Mouse (Mus musculus): ENCODE measurements at regions not wholly inside any gene's neighbourhood (a gene's known extent, or its start where the extent isn't known, plus 50 kb on each side); places are given as distances from the start of the nearest gene placed in this dataset.

- ATAC-seq (no peak), DNase-seq (ENCODE audit: low spot score) (peak; percentile 5)
- Histone ChIP-seq H3K4me2 (replicated peaks; ENCODE audit: low read depth, low read length) (no peak overlapping the region), H3K27ac (ENCODE audit: low read length) (no peak overlapping the region), H3K27me3 (replicated peaks; ENCODE audit: insufficient read depth, low read length) (no peaks in the 10 kb centered on the region), H3K4me3 (ENCODE audit: low read depth, low read length) (no peak overlapping the region), H3K4me1 (ENCODE audit: insufficient read depth, low read depth, low read length) (no peaks in the 10 kb centered on the region), H3K9me3 (ENCODE audit: low read length) (no peaks in the 10 kb centered on the region), H3K9ac (replicated peaks; ENCODE audit: low read depth) (no peak overlapping the region), H3K36me3 (ENCODE audit: insufficient read depth, low read length) (no peaks in the 10 kb centered on the region)
- TF ChIP-seq EP300 (IDR thresholded peaks at IDR 0.05) (no peak), CTCF (IDR thresholded peaks at IDR 0.05) (no peak)
- 61% methylated on average over 3 of the region's 3 CpGs for WGBS
These were observed 271.2 kb upstream of the Flrt2 start for GRCm38 (mm10) chr12:95420861-95421260.

- Histone ChIP-seq H3K4me1 (ENCODE audit: insufficient read depth, low read depth, low read length) (no peaks in the 10 kb centered on the region), H3K27ac (ENCODE audit: low read length) (no peak overlapping the region), H3K4me2 (replicated peaks; ENCODE audit: low read depth, low read length) (no peak overlapping the region), H3K27me3 (replicated peaks; ENCODE audit: insufficient read depth, low read length) (no peaks in the 10 kb centered on the region), H3K4me3 (ENCODE audit: low read depth, low read length) (no peak overlapping the region), H3K9ac (replicated peaks; ENCODE audit: low read depth) (no peak overlapping the region), H3K9me3 (ENCODE audit: low read length) (no peaks in the 10 kb centered on the region), H3K36me3 (ENCODE audit: insufficient read depth, low read length) (no peaks in the 10 kb centered on the region)
- 53% methylated on average over 2 of the region's 2 CpGs for WGBS
- DNase-seq (ENCODE audit: low spot score) (no peak), ATAC-seq (no peak)
- TF ChIP-seq CTCF (IDR thresholded peaks at IDR 0.05) (no peak), EP300 (IDR thresholded peaks at IDR 0.05) (no peak)
These were observed 267.3 kb upstream of the Flrt2 start for GRCm38 (mm10) chr12:95424739-95425138.

GRCm38 (mm10) chr12:95437226-95437625 lies 254.8 kb upstream of the Flrt2 start:
- Histone ChIP-seq H3K4me2 (replicated peaks; ENCODE audit: low read depth, low read length) (no peak overlapping the region), H3K27me3 (replicated peaks; ENCODE audit: insufficient read depth, low read length) (no peaks in the 10 kb centered on the region), H3K36me3 (ENCODE audit: insufficient read depth, low read length) (no peaks in the 10 kb centered on the region), H3K9ac (replicated peaks; ENCODE audit: low read depth) (no peak overlapping the region), H3K4me3 (ENCODE audit: low read depth, low read length) (no peak overlapping the region), H3K4me1 (ENCODE audit: insufficient read depth, low read depth, low read length) (no peaks in the 10 kb centered on the region), H3K27ac (ENCODE audit: low read length) (no peak overlapping the region), H3K9me3 (ENCODE audit: low read length) (no peaks in the 10 kb centered on the region)
- ATAC-seq: no peak
- no peak for DNase-seq (ENCODE audit: low spot score)
- TF ChIP-seq CTCF (IDR thresholded peaks at IDR 0.05): no peak
- TF ChIP-seq EP300 (IDR thresholded peaks at IDR 0.05): no peak
- WGBS: 61% methylated on average over 2 of the region's 2 CpGs

- no peak overlapping the region for H3K27ac ChIP-seq (ENCODE audit: low read length)
- 91% methylated on average over 4 of the region's 4 CpGs for WGBS
- no peak overlapping the region for H3K4me3 ChIP-seq (ENCODE audit: low read depth, low read length)
- ATAC-seq: no peak
- H3K36me3 ChIP-seq (ENCODE audit: insufficient read depth, low read length): no peaks in the 10 kb centered on the region
- DNase-seq (ENCODE audit: low spot score): no peak
- H3K4me2 ChIP-seq (replicated peaks; ENCODE audit: low read depth, low read length): no peak overlapping the region
- TF ChIP-seq CTCF (IDR thresholded peaks at IDR 0.05) (no peak), EP300 (IDR thresholded peaks at IDR 0.05) (no peak)
- H3K9me3 ChIP-seq (ENCODE audit: low read length): no peaks in the 10 kb centered on the region
- H3K27me3 ChIP-seq (replicated peaks; ENCODE audit: insufficient read depth, low read length): no peaks in the 10 kb centered on the region
- no peaks in the 10 kb centered on the region for H3K4me1 ChIP-seq (ENCODE audit: insufficient read depth, low read depth, low read length)
- H3K9ac ChIP-seq (replicated peaks; ENCODE audit: low read depth): no peak overlapping the region
These were observed 234.5 kb upstream of the Flrt2 start for GRCm38 (mm10) chr12:95457480-95457879.

- no peak for TF ChIP-seq CTCF (IDR thresholded peaks at IDR 0.05)
- TF ChIP-seq EP300 (IDR thresholded peaks at IDR 0.05): no peak
- H3K27me3 ChIP-seq (replicated peaks; ENCODE audit: insufficient read depth, low read length): no peaks in the 10 kb centered on the region
- H3K36me3 ChIP-seq (ENCODE audit: insufficient read depth, low read length): no peaks in the 10 kb centered on the region
- H3K9me3 ChIP-seq (ENCODE audit: low read length): no peaks in the 10 kb centered on the region
- no peak overlapping the region for H3K4me3 ChIP-seq (ENCODE audit: low read depth, low read length)
- no peak overlapping the region for H3K27ac ChIP-seq (ENCODE audit: low read length)
- H3K4me2 ChIP-seq (replicated peaks; ENCODE audit: low read depth, low read length): no peak overlapping the region
- no peak overlapping the region for H3K9ac ChIP-seq (replicated peaks; ENCODE audit: low read depth)
- DNase-seq (ENCODE audit: low spot score) (no peak), ATAC-seq (no peak)
- H3K4me1 ChIP-seq (ENCODE audit: insufficient read depth, low read depth, low read length): no peaks in the 10 kb centered on the region
- WGBS: 68% methylated on average over 12 of the region's 12 CpGs
These were observed 225.2 kb upstream of the Flrt2 start for GRCm38 (mm10) chr12:95466502-95467490.

GRCm38 (mm10) chr12:95469897-95470296 lies 222.1 kb upstream of the Flrt2 start:
- DNase-seq (ENCODE audit: low spot score) (no peak), ATAC-seq (no peak)
- no peaks in the 10 kb centered on the region for H3K27me3 ChIP-seq (replicated peaks; ENCODE audit: insufficient read depth, low read length)
- no peaks in the 10 kb centered on the region for H3K9me3 ChIP-seq (ENCODE audit: low read length)
- TF ChIP-seq EP300 (IDR thresholded peaks at IDR 0.05): no peak
- TF ChIP-seq CTCF (IDR thresholded peaks at IDR 0.05): no peak
- H3K9ac ChIP-seq (replicated peaks; ENCODE audit: low read depth): no peak overlapping the region
- H3K36me3 ChIP-seq (ENCODE audit: insufficient read depth, low read length): no peaks in the 10 kb centered on the region
- WGBS: 63% methylated on average over 6 of the region's 6 CpGs
- no peak overlapping the region for H3K4me3 ChIP-seq (ENCODE audit: low read depth, low read length)
- no peaks in the 10 kb centered on the region for H3K4me1 ChIP-seq (ENCODE audit: insufficient read depth, low read depth, low read length)
- H3K4me2 ChIP-seq (replicated peaks; ENCODE audit: low read depth, low read length): no peak overlapping the region
- H3K27ac ChIP-seq (ENCODE audit: low read length): no peak overlapping the region
